Mouse (Mus musculus) spleen, adult 12 weeks (tissue): ENCODE results near the gene E030018B13Rik.

Source experiments
- DNase-seq: peaks from one replicate; pipeline ENCODE4 v3.0.0; 2022; ENCODE audit warnings: low spot score

E030018B13Rik gene

GRCm38 (mm10) chr7:63897655-63898054, 19.0 kb upstream of the E030018B13Rik start:
- no peak for DNase-seq

- no peak for DNase-seq
Observed at GRCm38 (mm10) chr7:63898201-63898600, 18.5 kb upstream of the E030018B13Rik start.

GRCm38 (mm10) chr7:63899925-63900324, 16.7 kb upstream of the E030018B13Rik start:
- no peak for DNase-seq

- DNase-seq = no peak
Observed at GRCm38 (mm10) chr7:63900411-63900810, 16.2 kb upstream of the E030018B13Rik start.

- no peak for DNase-seq
Observed at GRCm38 (mm10) chr7:63901346-63901745, 15.3 kb upstream of the E030018B13Rik start.

GRCm38 (mm10) chr7:63901942-63902341, 14.7 kb upstream of the E030018B13Rik start:
- DNase-seq = no peak

GRCm38 (mm10) chr7:63902604-63903210, 13.9 kb upstream of the E030018B13Rik start:
- DNase-seq = no peak

- no peak for DNase-seq
Observed at GRCm38 (mm10) chr7:63903635-63904380, 12.8 kb upstream of the E030018B13Rik start.

GRCm38 (mm10) chr7:63905190-63905589, 11.5 kb upstream of the E030018B13Rik start:
- DNase-seq = no peak

- DNase-seq = no peak
Observed at GRCm38 (mm10) chr7:63905642-63906041, 11.0 kb upstream of the E030018B13Rik start.

- DNase-seq = no peak
Observed at GRCm38 (mm10) chr7:63907778-63908495, 8.7 kb upstream of the E030018B13Rik start.

- DNase-seq = no peak
Observed at GRCm38 (mm10) chr7:63908496-63909285, 8.0 kb upstream of the E030018B13Rik start.

GRCm38 (mm10) chr7:63910225-63910624, 6.4 kb upstream of the E030018B13Rik start:
- no peak for DNase-seq

- no peak for DNase-seq
Observed at GRCm38 (mm10) chr7:63910912-63911311, 5.7 kb upstream of the E030018B13Rik start.

GRCm38 (mm10) chr7:63911383-63912233, 5.0 kb upstream of the E030018B13Rik start:
- DNase-seq = no peak

- DNase-seq = no peak
Observed at GRCm38 (mm10) chr7:63912234-63912810, 4.3 kb upstream of the E030018B13Rik start.

- no peak for DNase-seq
Observed at GRCm38 (mm10) chr7:63912924-63913723, 3.5 kb upstream of the E030018B13Rik start.

GRCm38 (mm10) chr7:63913724-63914692, 2.6 kb upstream of the E030018B13Rik start:
- no peak for DNase-seq

- no peak for DNase-seq
Observed at GRCm38 (mm10) chr7:63914891-63915290, 1.8 kb upstream of the E030018B13Rik start.
